Mouse (Mus musculus) neural tube, embryonic 10.5 days (tissue): ENCODE measurements around the gene Olfml2a.

Experiments
- DNase-seq: peaks from one replicate; pipeline ENCODE4 v3.0.0-alpha.2; 2017; ENCODE audit warnings: low spot score; ENCODE audit errors: extremely low spot score

The Olfml2a gene

DNA sequence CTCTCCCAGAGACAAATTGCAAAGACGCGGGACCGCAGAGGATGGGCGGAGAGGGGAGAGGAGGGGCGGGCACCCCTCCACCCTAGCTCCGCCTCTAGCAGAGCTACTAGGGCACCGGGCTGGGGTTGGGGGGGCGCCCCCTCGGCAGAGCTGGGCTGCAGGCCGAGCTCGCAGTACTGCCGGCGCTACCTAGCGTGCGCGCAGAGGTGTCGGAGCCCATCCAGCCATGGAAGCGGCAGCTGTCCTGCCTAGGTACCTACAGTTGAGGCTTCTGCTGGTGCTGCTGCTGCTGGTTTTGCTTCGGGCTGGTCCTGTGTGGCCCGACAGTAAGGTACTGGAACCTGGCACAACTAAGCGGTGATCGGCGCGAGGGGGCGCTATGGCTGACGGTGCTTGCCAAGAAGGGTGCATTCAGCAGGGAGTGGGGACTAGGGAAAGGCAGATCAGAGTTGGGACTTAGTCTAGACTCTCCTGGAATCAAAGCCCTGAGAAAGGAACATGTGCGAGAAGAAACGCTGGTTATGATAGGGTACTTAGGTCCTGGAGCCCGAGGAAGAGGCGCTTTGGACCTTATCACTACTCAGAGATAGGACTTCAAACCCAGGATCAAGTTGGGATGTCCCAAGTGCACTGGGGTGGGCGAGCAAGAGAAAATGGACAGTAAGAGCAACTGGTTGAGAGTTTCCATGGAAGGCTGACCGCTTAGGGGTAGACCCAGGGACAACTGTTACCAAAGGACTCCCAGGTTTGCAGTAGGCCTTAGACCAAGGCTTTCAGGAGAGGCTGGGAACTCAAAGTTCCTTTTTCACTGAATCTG lies at the start of gene Olfml2a:
TSS of gene Olfml2a (plus strand) at position 128 of the 817 bp plus-strand sequence.
- peak; percentile 75 for DNase-seq

DNA sequence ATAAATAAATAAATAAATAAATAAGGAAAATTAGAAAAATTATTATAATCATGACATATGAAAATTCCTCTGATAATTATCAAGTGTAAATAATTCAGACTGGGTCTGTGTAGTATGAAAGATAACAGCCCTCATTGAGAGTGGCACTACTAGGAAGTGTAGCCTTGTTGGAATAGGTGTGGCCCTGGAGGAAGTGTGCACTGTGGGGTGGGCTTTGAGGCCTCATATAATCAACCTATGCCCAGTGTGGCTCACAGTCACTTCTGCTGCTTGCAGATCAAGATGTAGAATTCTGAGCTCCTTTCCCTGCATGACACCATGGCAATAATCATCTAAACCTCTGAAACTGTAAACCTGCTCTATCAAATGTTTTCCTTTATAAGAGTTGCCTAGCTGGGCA lies 28.9 kb upstream of the Olfml2a start:
- no peak for DNase-seq

DNA sequence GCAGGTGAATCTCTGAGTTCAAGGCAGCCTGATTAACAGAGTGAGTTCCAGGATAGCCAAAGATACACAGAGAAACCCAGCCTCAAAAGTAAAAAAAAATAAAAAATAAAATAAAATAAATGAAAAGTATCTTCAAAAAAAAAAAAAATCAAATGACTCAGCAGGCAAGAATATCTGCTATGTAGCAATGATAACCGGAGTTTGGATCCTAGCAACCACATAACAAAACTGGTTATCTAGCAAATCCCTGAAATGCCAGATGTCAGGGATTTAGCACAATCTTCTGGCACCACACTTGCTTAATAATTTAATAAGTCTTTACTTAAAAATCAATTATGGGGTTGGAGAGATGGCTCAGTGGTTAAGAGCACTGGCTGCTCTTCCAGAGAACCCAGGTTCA lies 27.5 kb upstream of the Olfml2a start:
- no peak for DNase-seq

DNA sequence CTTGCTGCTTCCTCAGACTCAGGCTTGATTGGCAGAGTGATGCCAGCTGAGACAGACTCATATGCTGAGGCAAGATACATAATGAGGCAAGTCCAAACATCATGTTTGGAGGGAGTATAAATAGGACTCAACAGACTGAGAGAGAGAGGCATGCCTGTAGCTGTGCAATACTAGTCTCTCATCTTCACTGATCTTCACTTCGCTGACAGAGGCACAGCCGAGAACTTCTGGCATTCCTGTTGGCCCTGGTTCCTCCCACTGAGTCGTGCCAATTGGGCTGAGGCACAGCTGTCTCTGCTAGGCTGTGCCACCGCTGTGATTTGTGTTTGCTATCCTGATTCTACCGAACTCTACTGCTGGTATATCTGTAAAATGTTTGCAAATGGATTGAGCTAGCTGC lies 25.7 kb upstream of the Olfml2a start:
- no peak for DNase-seq

DNA sequence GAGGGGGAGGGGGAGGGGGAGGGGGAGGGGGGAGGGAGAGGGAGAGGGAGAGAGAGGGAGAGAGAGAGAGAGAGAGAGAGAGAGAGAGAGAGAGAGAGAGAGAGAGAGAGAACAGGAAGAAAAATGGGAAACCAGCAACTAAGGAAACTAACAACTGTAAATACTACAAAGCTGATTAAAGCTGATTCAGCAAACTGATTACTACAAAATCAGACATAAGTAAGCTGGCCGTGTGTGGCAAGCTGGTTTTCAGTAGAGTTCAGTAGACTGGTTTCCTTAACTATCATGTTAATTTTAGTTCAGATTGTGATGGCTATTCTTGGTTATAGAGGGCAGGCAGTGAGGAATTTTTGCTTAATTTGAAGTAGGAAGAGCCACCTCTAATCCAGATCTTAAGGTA lies 23.2 kb upstream of the Olfml2a start:
- no peak for DNase-seq

DNA sequence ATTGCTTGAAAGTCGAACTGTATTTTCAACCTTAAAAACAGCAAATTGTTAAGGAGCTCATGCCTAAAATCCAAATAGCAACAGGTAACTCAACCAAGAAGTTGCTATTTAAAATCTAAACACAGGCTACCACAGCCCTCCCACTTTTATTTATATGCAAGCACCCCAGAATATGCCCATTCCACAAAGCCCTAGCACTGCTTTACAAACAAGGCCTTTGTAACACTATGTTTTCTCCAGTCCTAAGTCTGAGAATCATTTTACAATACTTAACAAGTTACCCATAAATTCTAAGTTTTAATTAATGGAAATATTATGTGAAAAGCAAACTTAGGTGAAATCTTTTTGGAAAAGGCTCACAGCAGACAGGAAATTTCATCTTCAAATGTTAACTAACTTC lies 17.3 kb upstream of the Olfml2a start:
- DNase-seq: no peak

DNA sequence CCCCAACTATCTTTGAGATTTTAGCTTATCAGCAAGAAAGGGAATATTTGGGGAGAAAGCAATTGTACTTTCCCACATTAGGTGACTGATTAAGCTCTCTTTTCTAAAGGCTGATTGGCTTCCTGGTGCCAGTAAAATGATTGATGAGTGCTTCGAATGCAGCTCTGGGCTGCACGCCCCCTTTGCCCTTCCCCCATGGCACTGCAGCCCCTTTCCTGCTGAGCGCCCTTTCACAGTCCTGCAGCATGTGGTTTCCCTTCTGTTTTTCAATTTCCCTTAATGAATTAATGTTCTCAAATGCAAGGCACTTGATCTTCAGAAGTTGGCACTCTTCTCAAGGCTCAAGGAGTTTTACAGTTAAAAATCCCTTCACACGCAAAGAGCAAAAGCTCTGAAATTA lies 16.8 kb upstream of the Olfml2a start:
- DNase-seq: peak; percentile 39

DNA sequence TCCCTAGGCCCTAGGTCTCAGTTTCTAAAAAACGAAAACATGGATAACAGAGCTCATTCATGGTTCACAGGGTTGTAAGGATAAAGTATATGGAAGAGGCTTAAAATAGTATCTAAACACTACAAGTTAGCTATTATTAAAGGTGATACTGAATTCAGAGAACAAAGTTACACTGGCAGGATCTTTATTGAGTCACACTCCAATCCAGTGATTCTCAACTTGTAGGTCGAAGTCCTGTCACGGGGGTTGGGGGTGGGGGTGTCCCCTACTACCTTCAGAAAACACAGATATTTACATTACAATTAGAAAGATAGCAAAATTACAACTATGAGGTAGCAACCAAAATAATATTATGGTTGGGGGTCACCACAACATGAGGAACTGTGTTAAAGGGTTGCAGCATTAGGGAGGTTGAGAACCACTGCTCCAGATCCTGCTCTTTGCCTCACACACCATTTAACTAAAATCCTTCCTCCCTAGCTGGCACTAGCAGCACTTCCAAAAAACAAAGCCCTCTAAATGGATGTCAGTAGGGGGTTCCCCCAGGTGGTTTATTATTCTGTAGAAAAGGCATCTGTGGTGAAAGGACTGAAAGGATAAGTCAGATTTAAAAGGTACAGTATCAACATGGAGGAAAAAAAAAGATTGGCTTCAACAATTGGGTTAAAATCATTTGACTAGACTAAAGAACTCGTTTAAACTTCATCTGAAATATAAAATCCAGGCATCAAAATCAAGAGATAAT lies 14.7 kb upstream of the Olfml2a start:
- no peak for DNase-seq

DNA sequence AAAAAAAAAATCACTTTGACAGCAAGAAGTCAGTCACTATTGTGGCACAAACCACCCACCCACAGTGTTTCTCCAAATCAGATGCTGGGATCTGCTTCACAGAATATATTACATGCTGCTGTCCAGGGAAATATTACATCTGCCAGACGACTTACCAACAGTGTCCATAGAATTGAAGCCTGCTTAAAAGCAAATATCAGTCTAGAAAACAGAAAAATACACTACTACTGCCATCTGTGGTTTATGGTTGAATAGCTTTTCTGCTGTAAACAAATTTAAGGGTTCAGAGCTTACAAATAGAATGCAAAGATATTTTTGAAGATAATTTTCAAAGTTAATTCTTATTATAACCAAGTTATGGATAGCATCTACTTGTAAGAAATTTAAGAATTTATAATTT lies 10.4 kb upstream of the Olfml2a start:
- no peak for DNase-seq

DNA sequence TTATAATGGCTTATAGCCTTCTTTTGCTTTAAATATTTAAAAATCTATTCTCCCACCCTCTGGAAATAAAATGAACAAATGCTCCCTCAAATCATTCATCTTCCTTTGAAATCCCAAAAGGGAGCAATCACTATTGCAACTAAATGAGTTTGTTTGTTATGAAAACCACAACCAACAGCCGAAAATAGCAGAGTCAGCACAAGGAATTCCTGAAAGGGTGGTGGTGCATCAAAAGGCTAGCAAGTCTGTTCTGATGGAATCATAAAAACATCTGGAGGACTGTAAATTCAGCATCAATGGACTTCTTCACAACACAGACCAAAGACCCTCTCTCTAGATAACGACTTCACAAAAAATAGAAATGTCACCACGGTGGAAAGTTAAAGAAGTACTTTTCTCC lies 8.3 kb upstream of the Olfml2a start:
- DNase-seq: no peak

DNA sequence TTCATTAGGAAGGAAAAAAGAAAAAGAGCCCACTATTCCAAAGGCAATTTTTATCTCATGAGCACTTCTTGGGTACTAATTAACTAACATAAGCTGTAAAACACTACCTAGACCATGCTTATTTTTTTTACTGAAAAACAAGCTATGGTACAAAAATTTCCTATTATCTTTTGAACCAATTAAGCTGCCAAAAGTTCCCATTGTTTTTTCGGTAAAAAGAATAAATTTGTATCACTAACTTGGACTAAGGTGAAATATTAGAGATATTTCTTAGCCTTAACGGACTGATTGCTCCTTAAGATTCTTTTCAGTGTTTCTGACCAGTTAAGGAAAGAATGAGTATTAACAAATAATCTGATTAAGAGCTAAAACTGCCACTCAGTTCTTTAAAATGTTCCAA lies 7.9 kb upstream of the Olfml2a start:
- no peak for DNase-seq

DNA sequence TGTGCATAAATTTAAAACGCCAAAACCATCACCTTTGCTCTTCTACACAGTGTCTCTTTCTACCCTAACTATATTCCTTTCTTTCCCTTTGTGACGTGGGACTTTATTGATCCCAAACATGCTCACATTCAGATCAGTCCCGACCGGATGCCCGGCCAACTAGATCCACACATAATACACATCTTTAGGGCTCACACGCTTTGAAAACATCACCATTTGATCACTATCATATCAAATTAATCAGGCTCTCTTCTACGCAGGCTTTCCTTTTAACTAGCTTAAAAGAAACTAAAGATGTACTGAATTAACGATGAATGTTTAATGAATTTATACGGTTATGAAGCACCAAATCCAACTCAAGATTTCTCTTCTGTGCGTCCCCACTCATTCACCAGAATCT lies 7.2 kb upstream of the Olfml2a start:
- DNase-seq: no peak

DNA sequence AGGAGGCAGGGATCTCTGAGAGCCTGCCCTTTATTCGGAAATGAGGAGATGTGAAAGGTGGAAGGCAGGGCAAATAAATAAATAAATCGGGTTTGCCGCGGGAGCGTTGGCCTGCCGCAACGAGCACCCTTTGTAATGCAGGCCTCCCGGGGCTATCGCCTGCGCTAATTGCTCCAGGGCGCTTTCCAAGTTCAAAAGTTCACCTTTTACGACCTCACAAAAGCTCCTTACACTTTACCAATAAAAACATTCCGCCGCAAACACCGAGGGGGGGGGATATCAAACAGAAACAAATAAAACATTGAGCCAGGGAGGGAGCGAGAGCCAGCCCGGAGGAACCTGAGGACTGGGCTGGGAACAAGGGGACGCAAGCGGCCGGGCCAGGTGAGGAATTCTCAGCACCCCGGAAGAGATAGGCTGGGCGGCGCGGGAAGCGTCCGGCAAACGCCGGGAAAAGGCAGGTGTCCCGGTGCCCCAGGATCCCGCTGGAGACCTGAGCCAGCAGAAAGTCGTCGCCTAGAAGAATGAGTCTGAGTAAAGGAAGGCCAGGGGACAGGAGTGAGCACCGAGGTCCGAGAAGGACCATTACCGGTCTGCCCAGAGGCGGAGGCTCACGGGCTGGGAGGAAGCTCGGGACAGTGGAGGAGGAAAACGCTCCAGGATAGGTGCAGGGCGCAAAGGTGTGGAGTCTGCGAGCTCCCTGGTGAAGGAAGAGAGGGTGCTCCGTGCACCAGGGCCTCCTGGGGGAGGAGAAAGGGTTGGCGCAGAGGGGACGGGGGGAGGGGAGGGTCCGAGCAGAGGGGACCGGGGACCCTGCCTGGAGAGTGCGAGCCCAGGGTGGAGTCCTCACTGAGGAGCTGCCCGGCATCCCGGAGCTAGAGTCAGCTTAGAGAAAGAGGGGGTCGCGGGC lies 6.4 kb upstream of the Olfml2a start:
- DNase-seq: peak; percentile 74

DNA sequence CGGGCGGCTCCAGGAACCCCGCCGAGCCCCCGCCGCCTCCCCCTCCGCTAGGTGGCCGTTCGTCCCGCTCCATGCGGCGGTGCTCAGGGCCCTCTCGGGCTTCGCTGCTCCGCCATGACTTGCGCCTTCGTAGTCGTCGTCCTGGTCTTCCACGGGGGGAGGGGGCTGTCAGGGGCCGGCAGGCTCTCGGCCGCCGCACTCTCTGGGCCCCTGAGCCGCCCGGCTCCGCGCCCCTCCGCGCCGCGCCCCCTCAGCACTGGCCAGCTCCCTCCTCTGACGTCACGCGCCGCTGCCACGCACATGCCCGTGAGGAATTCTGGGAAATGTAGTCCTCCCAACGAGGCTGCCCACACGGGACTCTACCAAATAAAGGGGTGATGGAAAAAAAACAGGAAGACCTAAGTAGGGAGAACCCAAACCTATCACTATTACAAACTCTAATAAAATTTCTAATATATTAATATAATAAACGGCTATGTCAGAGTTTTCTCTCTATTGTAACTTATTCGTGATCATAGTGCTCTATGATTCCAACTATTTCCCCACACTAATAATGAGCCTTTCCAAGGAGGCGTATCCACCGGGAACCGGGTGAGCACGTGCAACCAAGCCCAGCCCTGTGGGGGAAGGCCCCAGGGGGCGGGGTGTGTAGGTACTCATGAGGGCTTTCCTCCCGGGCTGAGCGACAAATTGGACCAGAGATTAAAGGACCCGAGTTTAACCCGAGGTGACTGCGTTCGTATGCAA lies 5.5 kb upstream of the Olfml2a start:
- DNase-seq: peak; percentile 92

DNA sequence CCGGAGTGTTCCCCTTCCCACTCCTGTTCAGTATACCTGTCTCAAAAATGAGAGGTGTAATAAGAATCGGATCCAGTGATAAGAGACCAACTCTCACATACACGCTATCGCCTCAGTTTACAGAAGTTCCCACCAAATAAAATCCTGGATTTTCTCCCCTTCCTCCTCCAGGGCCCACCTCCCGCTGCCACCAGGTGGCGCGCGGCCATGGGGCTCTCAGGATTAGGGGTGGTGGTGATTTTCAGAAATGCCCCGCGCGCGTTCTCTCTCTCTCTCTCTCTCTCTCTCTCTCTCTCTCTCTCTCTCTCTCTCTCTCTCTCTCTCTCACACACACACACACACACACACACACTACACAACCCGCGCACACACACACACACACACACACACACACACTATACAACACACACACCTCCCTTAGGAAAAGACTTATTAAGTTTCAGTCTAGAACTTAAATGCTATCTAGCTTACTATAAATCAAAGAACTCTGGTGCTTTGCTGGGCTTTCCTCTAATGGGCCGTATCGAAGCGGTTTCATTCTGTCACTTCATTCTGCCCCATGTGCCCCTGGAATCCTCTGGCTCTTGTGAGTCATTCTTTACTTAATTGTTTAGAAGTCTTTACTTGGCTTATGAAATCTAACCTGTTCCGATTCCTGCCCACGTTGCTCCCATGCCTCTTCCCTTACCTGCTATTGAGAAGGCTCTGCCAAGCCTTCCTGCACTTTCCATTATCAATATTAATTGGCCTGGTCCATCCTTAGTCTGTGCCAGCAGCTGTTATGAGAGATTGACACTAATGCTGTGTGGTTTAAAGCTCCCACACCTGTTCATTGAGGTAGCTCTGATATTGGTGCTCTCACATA lies 4.4 kb upstream of the Olfml2a start, which contains the start of gene Nr6a1:
TSS of gene Nr6a1 (minus strand) at position 574 of the 865 bp plus-strand sequence.
- peak; percentile 74 for DNase-seq

DNA sequence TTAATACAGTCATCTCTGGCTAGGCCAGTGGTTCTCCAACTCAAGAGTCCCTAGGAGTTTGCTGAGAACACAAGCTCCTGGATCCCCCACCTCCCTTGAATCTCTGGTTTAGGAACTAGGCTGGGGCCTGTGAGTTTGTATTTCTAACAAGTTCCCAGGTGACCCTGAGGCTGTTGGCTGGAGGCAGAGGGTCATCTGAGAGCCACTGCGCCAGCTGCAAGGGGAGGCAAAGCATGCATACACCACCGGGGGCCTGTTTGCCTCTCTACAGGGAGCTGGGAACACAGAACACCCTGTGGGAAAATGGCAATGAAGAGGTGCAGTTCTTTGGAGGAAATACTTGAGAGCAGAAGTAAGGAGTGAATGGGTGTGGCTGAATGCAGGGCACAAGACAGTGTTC lies 1.5 kb upstream of the Olfml2a start:
- no peak for DNase-seq

DNA sequence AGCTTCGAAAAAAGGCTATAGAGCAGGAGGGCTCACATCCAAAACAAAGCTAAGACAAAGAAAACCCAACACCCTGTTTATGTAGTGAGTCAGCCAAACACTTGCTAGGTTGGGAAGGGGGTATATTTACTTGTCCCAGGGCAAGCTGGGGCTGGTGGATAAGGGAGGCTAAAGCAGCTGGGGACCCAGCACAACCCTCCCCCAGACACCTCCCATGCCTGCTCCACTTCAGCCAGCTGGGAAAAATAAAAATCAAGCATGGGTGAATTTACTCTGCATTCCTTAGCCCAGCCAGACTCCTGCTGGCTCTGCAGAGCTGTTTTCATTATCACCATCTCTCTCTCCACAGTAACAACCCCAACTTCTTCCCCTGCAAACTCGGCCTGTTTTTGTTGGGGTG lies 2.2 kb downstream of the Olfml2a start:
- no peak for DNase-seq

DNA sequence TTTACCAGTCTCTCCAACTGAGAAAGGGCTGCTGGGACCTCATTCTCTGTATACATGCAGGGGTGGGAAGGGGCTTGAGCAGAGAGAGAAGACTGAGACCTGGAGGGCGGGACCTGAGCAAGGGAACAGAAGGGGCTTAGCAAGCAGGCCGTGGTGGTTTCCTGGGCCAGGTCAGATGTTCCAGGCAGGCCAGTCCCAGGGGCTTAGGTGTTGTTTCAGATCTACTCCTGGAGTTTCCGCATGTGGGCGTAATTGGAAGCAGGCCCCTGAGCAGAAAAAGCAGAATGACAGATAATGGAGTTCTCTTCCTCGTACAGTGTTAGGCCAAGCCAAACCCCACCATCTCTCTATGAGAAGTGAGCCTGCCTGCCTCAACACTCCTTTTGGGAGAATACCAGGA lies 3.2 kb downstream of the Olfml2a start:
- no peak for DNase-seq

DNA sequence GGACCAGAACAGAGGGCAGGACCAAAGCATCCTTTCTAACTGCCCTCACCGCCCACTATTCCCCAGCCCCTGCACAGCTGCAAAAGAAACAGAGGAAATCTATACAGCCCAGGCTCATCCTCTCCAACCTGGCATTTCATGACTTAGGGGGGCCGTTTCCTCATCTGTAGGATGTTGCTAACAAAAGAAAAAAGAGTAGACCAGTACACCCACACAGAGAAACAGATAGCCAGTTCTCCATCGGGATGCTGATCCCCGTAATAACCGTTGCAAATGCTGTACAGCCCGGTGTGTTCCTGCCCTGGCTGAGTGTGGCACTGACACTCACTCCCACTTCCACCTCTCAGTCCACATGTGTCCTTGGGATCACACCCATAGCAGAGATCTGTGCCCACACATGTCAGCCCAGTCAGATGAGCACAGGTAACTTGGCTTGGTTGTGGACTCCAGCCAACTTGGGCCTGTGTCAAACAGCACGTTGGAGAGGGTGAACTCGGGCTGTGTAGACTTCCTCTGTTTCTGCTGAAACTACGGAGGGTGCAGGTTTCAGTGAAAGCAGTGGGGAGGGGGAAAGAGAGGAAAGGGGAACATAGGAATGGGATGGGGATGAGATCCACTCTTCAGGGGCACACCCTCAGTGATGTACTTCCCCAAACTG lies 5.1 kb downstream of the Olfml2a start:
- DNase-seq: no peak

DNA sequence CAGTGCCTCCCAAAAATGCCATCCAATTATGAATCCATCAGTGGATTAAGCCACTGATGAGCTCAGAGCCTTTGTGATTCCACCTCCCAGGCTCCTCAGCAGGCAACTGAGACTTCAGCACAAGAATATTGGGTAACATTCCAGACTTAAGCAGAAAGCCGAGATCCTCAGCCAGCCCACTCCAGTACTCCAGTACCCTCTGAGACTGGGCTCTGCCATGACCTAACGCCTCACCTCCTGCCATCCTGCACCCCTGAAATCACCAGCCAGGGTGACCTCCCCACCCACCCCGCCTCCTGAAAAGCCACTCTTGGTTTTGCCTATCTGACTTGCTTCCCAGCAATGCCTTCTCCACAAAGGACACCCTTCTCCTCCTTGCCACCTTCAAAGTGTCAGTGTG lies 5.6 kb downstream of the Olfml2a start:
- no peak for DNase-seq
